ENCODE assay signal across 23 mouse cellular contexts in the genomic region with DNA sequence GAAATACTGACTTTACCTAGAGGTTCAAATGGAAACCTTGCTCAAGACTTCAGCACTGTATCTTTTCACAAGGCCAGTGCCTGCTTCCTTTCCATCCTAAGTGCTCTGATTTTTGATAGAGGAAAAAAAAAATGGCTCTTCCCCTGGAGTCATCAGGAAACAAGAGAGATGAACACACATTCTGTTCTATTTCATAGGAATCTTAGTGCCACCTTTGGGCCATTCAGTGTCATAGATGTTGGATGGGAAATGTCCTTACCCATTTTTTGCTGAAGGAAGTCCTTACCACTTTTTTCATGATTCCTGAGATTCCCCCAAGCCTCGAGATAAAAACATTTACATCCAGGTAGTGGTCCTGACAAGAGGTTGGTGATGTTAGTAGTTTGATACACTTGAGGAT. TPM values are rescaled to one million over a fixed set of nuclear protein-coding genes. Genes with fewer than 3 reads are reported as not detected.
A peak's percentile ranks its signal among the peaks of the same experiment; 100 is the strongest.
DNase-seq lines count a peak whose midpoint lies in the region; ATAC-seq and TF ChIP-seq lines count a peak whose summit lies in the region.
"Had no signal": no experiment of that assay in that cellular context is flagged by ENCODE, and none has a peak within 500 bp of the region (broad histone marks: within the 10 kb centered on the region; RNA-seq: fewer than 3 reads in every experiment).

No protein-coding gene starts in this region.

- peak; percentile 58 for TF ChIP-seq CTCF in layer of hippocampus, adult 2 months (conservative IDR thresholded peaks at IDR 0.05)

- no peak overlapping the region for H3K4me2 ChIP-seq in forebrain, embryonic 14.5 days (ENCODE audit: low read length)
- no peak overlapping the region for H3K4me2 ChIP-seq in forebrain, embryonic 11.5 days (ENCODE audit: low read depth, low read length, severe bottlenecking)
- H3K4me2 ChIP-seq in midbrain, embryonic 16.5 days (ENCODE audit: low read length): no peak overlapping the region
- H3K4me2 ChIP-seq: embryonic facial prominence, embryonic 12.5 days; forebrain, embryonic 13.5 days; heart, embryonic 11.5 days; heart, embryonic 15.5 days; hindbrain, embryonic 15.5 days had no signal

- 58% methylated on average over 1 of the region's 1 CpGs for WGBS in forebrain, embryonic 14.5 days
- 62% methylated on average over 1 of the region's 1 CpGs for WGBS in forebrain, embryonic 11.5 days
- 45% methylated on average over 1 of the region's 1 CpGs for WGBS in midbrain, embryonic 16.5 days
- WGBS in midbrain, embryonic 10.5 days: 74% methylated on average over 1 of the region's 1 CpGs

- DNase-seq in forebrain, embryonic 14.5 days (ENCODE audit: low spot score): peak; percentile 10
- DNase-seq in forebrain, embryonic 11.5 days (ENCODE audit: low spot score): no peak
- no peak for DNase-seq in layer of hippocampus, adult 2 months (ENCODE audit: low spot score in 2 of 2)
- DNase-seq in layer of hippocampus, adult 18-20 months (ENCODE audit: low spot score in 2 of 2): no peak
- DNase-seq in midbrain, embryonic 10.5 days (ENCODE audit: low spot score): no peak
- no peak for DNase-seq in frontal cortex, postnatal 25 days (ENCODE audit: low spot score in 2 of 2)
- no peak for DNase-seq in cerebellum, adult 9-10 months
- DNase-seq: adrenal gland, postnatal 14 days; cerebellum, adult 11 months; cerebellum, adult 8-10 months; cerebellum, postnatal 25 days; gastrocnemius, postnatal 10 days; heart, adult 18-20 months; heart, postnatal 14 days had no signal

- H3K4me3 ChIP-seq in forebrain, embryonic 14.5 days (ENCODE audit: low read depth, low read length): no peak overlapping the region
- H3K4me3 ChIP-seq in forebrain, embryonic 11.5 days (ENCODE audit: low read depth, low read length): no peak overlapping the region
- no peak overlapping the region for H3K4me3 ChIP-seq in layer of hippocampus, adult 2 months
- no peak overlapping the region for H3K4me3 ChIP-seq in midbrain, embryonic 16.5 days (ENCODE audit: low read depth, low read length)
- H3K4me3 ChIP-seq in midbrain, embryonic 10.5 days: no peak overlapping the region
- H3K4me3 ChIP-seq: embryonic facial prominence, embryonic 12.5 days; forebrain, embryonic 13.5 days; heart, embryonic 15.5 days; hindbrain, embryonic 10.5 days; hindbrain, embryonic 15.5 days had no signal

- no peak overlapping the region for H3K9ac ChIP-seq in forebrain, embryonic 14.5 days (ENCODE audit: low read length)
- no peak overlapping the region for H3K9ac ChIP-seq in forebrain, embryonic 11.5 days (ENCODE audit: low read length)
- no peak overlapping the region for H3K9ac ChIP-seq in midbrain, embryonic 16.5 days (ENCODE audit: low read depth, low read length)
- H3K9ac ChIP-seq: embryonic facial prominence, embryonic 12.5 days; forebrain, embryonic 13.5 days; heart, embryonic 15.5 days; hindbrain, embryonic 15.5 days had no signal

- no peak for ATAC-seq in forebrain, embryonic 14.5 days
- ATAC-seq in forebrain, embryonic 11.5 days (replicated peaks; ENCODE audit: low FRiP score): no peak
- peak; percentile 17; the same call in 1 of the 2 replicates for ATAC-seq in midbrain, embryonic 16.5 days
- ATAC-seq: forebrain, embryonic 13.5 days; inflammation-experienced regulatory T-cells, adult 6 months had no signal

- no peaks in the 10 kb centered on the region for H3K4me1 ChIP-seq in forebrain, embryonic 14.5 days (ENCODE audit: control insufficient read depth, insufficient read depth, low read length)
- H3K4me1 ChIP-seq in forebrain, embryonic 11.5 days (replicated peaks; ENCODE audit: control insufficient read depth, insufficient read depth, low read length): no peaks in the 10 kb centered on the region
- no peaks in the 10 kb centered on the region for H3K4me1 ChIP-seq in midbrain, embryonic 16.5 days (ENCODE audit: control insufficient read depth, insufficient read depth, low read length)
- no peaks in the 10 kb centered on the region for H3K4me1 ChIP-seq in midbrain, embryonic 10.5 days
- H3K4me1 ChIP-seq: embryonic facial prominence, embryonic 12.5 days; forebrain, embryonic 13.5 days; heart, embryonic 15.5 days; hindbrain, embryonic 10.5 days; hindbrain, embryonic 15.5 days had no signal

- H3K27me3 ChIP-seq in forebrain, embryonic 14.5 days (replicated peaks; ENCODE audit: control insufficient read depth, insufficient read depth, low read length): no peaks in the 10 kb centered on the region
- no peaks in the 10 kb centered on the region; the same call in 1 of the 2 replicates for H3K27me3 ChIP-seq in forebrain, embryonic 11.5 days (ENCODE audit: control insufficient read depth, insufficient read depth, low read length)
- H3K27me3 ChIP-seq in midbrain, embryonic 16.5 days (ENCODE audit: control insufficient read depth, insufficient read depth, low read depth, low read length): no peaks in the 10 kb centered on the region
- H3K27me3 ChIP-seq in midbrain, embryonic 10.5 days (ENCODE audit: low read depth, poor library complexity, severe bottlenecking): no peaks in the 10 kb centered on the region
- H3K27me3 ChIP-seq: embryonic facial prominence, embryonic 12.5 days; forebrain, embryonic 13.5 days; heart, embryonic 15.5 days; hindbrain, embryonic 15.5 days had no signal

- no peak overlapping the region for H3K27ac ChIP-seq in forebrain, embryonic 14.5 days (ENCODE audit: low read depth, low read length)
- H3K27ac ChIP-seq in forebrain, embryonic 11.5 days (ENCODE audit: low read depth, low read length): no peak overlapping the region
- H3K27ac ChIP-seq in layer of hippocampus, adult 2 months: no peak overlapping the region
- peak overlapping the region; percentile 50; the same call in 1 of the 2 replicates for H3K27ac ChIP-seq in midbrain, embryonic 16.5 days (ENCODE audit: low read length)
- H3K27ac ChIP-seq in midbrain, embryonic 10.5 days (replicated peaks): no peak overlapping the region
- H3K27ac ChIP-seq: embryonic facial prominence, embryonic 12.5 days; forebrain, embryonic 13.5 days; heart, embryonic 15.5 days; hindbrain, embryonic 10.5 days; hindbrain, embryonic 15.5 days had no signal

- no peaks in the 10 kb centered on the region for H3K9me3 ChIP-seq in forebrain, embryonic 14.5 days (replicated peaks; ENCODE audit: control insufficient read depth, low read length)
- H3K9me3 ChIP-seq in forebrain, embryonic 11.5 days (ENCODE audit: control insufficient read depth, low read length): no peaks in the 10 kb centered on the region
- no peaks in the 10 kb centered on the region for H3K9me3 ChIP-seq in midbrain, embryonic 16.5 days (replicated peaks; ENCODE audit: control insufficient read depth, low read length, poor library complexity, severe bottlenecking)
- no peaks in the 10 kb centered on the region for H3K9me3 ChIP-seq in midbrain, embryonic 10.5 days (replicated peaks)
- H3K9me3 ChIP-seq: embryonic facial prominence, embryonic 12.5 days; forebrain, embryonic 13.5 days; heart, embryonic 15.5 days; hindbrain, embryonic 10.5 days; hindbrain, embryonic 15.5 days had no signal

- no peaks in the 10 kb centered on the region for H3K36me3 ChIP-seq in forebrain, embryonic 14.5 days (ENCODE audit: control insufficient read depth, insufficient read depth, low read length)
- no peaks in the 10 kb centered on the region for H3K36me3 ChIP-seq in forebrain, embryonic 11.5 days (ENCODE audit: control insufficient read depth, insufficient read depth, low read length)
- no peaks in the 10 kb centered on the region for H3K36me3 ChIP-seq in midbrain, embryonic 16.5 days (ENCODE audit: control insufficient read depth, insufficient read depth, low read length)
- no peaks in the 10 kb centered on the region for H3K36me3 ChIP-seq in midbrain, embryonic 10.5 days
- H3K36me3 ChIP-seq: embryonic facial prominence, embryonic 12.5 days; heart, embryonic 15.5 days; hindbrain, embryonic 10.5 days; hindbrain, embryonic 15.5 days had no signal

RNA-seq across cellular contexts. Expression of a gene that starts 57.2 kb away (rescaled TPM):
- 206 and 225 TPM in 2 replicates for polyA plus RNA-seq in forebrain, embryonic 14.5 days (2014; fragmentation: Nextera tagmentation; extraction: Ambion mirVana)
- 117 and 122 TPM in 2 replicates for polyA plus RNA-seq in forebrain, embryonic 11.5 days (2014; fragmentation: Nextera tagmentation; extraction: Ambion mirVana)
- 10 to 100 TPM; 60.7 to 62.9 TPM for total RNA-seq in layer of hippocampus, adult 2 months (2021)
- 10 to 100 TPM; 53.9 to 72.7 TPM for total RNA-seq in layer of hippocampus, adult 18-20 months (2021)
- 355 and 370 TPM in 2 replicates for polyA plus RNA-seq in midbrain, embryonic 16.5 days (2015; fragmentation: Nextera tagmentation; extraction: Ambion mirVana)
- 117 TPM in 2 replicates for polyA plus RNA-seq in midbrain, embryonic 10.5 days (2016; fragmentation: Nextera tagmentation; extraction: Ambion mirVana)
- total RNA-seq: MEL had no signal
